Mouse (Mus musculus) midbrain, embryonic 11.5 days (tissue): ENCODE measurements at regions not wholly inside any gene's neighbourhood (a gene's known extent, or its start where the extent isn't known, plus 50 kb on each side); places are given as distances from the start of the nearest gene placed in this dataset.

Source experiments
- ATAC-seq: fragments of 200-750 bp; cut with Nextera tagmentation; 2 replicates; pipeline ENCODE4 v1.8.0; 2017; ENCODE audit warnings: moderate TSS enrichment, moderate library complexity; ENCODE audit not compliant: low FRiP score
- DNase-seq: peaks from one replicate; pipeline ENCODE4 v3.0.0; 2015; ENCODE audit warnings: low spot score; ENCODE audit errors: missing footprints
- H3K27ac ChIP-seq: fragments of 300-500 bp; sonication (generic); 2 replicates; pipeline ENCODE4 v1.5.1; 2014; ENCODE audit warnings: low read depth, low read length
- H3K27me3 ChIP-seq: fragments of 300-500 bp; sonication (generic); 2 replicates; pipeline ENCODE4 v1.6.1; 2014; ENCODE audit warnings: mild to moderate bottlenecking, low read length, moderate library complexity, mixed read lengths; ENCODE audit not compliant: control insufficient read depth, insufficient read depth
- H3K36me3 ChIP-seq: fragments of 300-500 bp; sonication (generic); 2 replicates; pipeline ENCODE4 v1.6.1; 2014; ENCODE audit warnings: mild to moderate bottlenecking, low read length, moderate library complexity, mixed read lengths; ENCODE audit not compliant: control insufficient read depth, insufficient read depth
- H3K4me1 ChIP-seq: fragments of 300-500 bp; sonication (generic); 2 replicates; pipeline ENCODE4 v1.6.1; 2014; ENCODE audit warnings: low read length; ENCODE audit not compliant: control insufficient read depth, insufficient read depth
- H3K4me2 ChIP-seq: fragments of 300-500 bp; sonication (generic); 2 replicates; pipeline ENCODE4 v1.6.1; 2014; ENCODE audit warnings: mild to moderate bottlenecking, moderate library complexity
- H3K4me3 ChIP-seq: fragments of 300-500 bp; sonication (generic); 2 replicates; pipeline ENCODE4 v1.5.1; 2014; ENCODE audit warnings: low read depth, low read length
- H3K9ac ChIP-seq: fragments of 300-500 bp; sonication (generic); 2 replicates; pipeline ENCODE4 v1.6.1; 2014; ENCODE audit warnings: low read length
- H3K9me3 ChIP-seq: fragments of 300-500 bp; sonication (generic); 2 replicates; pipeline ENCODE4 v1.6.1; 2016; ENCODE audit warnings: low read length; ENCODE audit not compliant: control insufficient read depth
- WGBS: fragments of 180-500 bp; shearing (Covaris S2); extraction: QIAGEN DNeasy Blood & Tissue Kit; methylation state at CpG from one replicate; pipeline ENCODE4 v1.1.7; 2014; 5-methylcytosine and 5-hydroxymethylcytosine counted together

DNA sequence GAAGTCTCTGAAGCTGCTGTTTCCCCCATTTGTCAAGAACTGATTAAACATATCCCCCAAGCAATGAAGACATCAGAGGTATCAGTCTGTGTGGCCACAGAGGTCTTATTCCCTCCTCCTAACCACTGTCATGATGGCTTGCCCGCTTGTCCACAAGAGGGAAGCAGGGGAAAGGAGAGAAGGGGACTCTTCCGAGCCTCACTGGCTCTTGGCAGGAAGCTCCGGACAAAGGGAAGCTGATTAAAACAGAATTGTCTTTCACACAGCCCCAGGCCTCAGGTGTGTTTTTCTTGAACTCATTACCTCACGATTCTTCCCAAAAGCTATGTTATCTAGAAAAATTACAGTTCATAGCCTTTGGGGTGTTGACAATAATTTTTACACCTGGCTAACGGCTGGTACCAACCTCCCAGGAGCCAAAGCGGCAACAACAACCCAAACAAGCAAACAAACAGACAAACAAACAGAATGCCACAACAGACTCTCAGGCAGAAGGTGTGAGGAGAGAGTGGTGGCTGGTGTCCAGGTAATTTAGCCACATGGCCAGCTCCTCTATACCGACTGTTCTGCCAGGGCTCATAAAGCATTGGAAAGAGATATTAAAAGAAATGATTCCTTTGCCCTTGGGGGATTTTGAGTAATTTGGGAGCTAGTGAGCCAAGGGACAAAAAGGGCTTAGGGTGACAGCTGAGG lies 68.9 kb upstream of the Tmem178 start:
- Histone ChIP-seq H3K27ac (no peak overlapping the region), H3K9me3 (no peaks in the 10 kb centered on the region), H3K27me3 (no peaks in the 10 kb centered on the region), H3K9ac (no peak overlapping the region), H3K4me2 (no peak overlapping the region), H3K4me1 (no peaks in the 10 kb centered on the region), H3K4me3 (no peak overlapping the region), H3K36me3 (no peaks in the 10 kb centered on the region)
- 53% methylated on average over 7 of the region's 7 CpGs for WGBS
- 0 out of 2 replicates have a peak, but pooled peaks have one; percentile 38 for ATAC-seq
- peak; percentile 57 for DNase-seq

DNA sequence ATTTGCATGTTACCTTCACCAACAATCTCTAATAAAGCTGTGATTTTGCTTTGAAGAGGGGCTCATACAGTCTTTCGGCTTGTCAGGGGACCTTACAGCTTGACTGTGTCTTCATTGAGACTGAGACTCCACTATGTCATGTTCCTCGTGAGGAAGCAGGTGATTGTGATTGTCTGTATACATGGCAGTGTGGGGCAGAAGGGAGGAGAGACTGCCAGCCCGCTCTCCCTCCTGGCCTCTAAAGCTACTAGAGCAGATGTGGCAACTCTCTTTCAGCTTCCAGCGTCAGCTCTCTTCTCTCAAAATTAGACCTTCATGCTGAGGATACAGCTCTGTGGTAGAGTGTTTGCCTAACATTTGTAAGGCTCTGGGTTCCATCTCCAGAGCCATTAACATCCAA lies 73.5 kb upstream of the Tmem178 start:
- DNase-seq (no peak), ATAC-seq (no peak)
- Histone ChIP-seq H3K9ac (no peak overlapping the region), H3K9me3 (no peaks in the 10 kb centered on the region), H3K27ac (no peak overlapping the region), H3K4me3 (no peak overlapping the region), H3K36me3 (no peaks in the 10 kb centered on the region), H3K4me1 (no peaks in the 10 kb centered on the region), H3K4me2 (no peak overlapping the region), H3K27me3 (no peaks in the 10 kb centered on the region)
- 82% methylated on average over 4 of the region's 4 CpGs for WGBS

DNA sequence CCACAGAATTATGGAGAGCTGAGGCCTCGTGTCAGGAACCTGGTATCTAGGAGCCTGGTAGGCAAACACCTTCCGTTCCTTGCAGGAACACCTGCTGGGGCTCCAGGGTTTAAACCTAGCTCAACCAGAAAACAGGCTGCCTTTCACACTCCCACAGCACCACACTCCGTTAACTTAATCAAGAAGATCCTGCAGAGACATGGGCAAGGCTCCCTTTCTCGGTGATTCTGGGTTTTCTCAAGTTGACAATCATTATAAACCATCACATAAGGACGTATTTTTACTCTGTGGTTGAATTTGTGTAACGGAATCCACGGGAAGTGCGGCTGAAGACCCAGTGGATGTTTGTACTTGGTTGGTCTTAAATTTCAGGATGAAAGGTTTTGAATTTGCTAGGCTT lies 82.1 kb upstream of the Tmem178 start:
- ATAC-seq (no peak), DNase-seq (peak; percentile 62)
- Histone ChIP-seq H3K9ac (no peak overlapping the region), H3K4me2 (no peak overlapping the region), H3K27me3 (no peaks in the 10 kb centered on the region), H3K4me3 (no peak overlapping the region), H3K4me1 (no peaks in the 10 kb centered on the region), H3K27ac (no peak overlapping the region), H3K36me3 (no peaks in the 10 kb centered on the region), H3K9me3 (no peaks in the 10 kb centered on the region)
- WGBS, result 83% methylated on average over 8 of the region's 8 CpGs

DNA sequence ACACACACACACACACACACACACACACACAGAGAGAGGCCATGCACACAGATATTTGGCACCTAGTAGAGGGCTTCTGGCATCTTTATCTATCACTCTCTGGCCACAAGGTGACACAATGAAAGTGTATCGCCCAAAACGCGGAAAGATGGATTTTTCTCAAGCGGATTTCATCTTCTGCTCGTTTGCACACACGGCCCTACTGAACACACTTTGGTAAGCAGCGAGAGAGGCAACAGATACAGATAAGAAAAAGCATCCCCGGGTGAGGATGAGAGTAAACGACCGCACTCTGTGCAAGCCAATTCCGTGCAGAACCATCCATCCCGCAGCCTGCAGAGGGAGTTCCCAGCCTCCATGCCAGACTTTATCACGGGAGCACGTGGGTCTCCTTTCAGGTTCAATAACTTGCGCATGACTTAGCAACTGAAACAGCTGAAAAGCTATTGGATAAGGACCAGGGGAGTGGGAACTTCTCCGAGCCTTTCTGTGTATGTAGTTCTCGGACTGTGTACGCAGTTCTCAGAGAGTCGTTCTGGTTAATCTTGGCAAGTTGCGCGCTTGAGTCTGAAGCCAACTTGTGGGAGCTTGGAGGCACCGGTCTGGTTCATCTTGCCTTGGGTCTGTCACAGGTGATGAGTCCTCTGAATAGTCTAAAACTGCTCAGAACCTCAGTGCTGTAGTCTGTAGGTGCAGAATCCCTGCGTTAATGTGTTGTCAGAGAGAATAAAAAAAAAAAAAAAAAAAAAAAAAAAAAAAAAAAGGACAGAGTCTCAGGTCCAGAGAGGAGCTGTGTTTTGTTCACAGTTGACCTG lies 97.2 kb upstream of the Tmem178 start:
- H3K9me3 ChIP-seq, result no peaks in the 10 kb centered on the region
- no peak overlapping the region for H3K9ac ChIP-seq
- ATAC-seq (peak; percentile 46; the same call in 1 of the 2 replicates), DNase-seq (peak; percentile 86)
- H3K4me3 ChIP-seq, result no peak overlapping the region
- no peaks in the 10 kb centered on the region for H3K27me3 ChIP-seq
- no peak overlapping the region for H3K4me2 ChIP-seq
- no peaks in the 10 kb centered on the region for H3K36me3 ChIP-seq
- 75% methylated on average over 23 of the region's 23 CpGs for WGBS
- H3K27ac ChIP-seq, result no peak overlapping the region
- H3K4me1 ChIP-seq, result no peaks in the 10 kb centered on the region

DNA sequence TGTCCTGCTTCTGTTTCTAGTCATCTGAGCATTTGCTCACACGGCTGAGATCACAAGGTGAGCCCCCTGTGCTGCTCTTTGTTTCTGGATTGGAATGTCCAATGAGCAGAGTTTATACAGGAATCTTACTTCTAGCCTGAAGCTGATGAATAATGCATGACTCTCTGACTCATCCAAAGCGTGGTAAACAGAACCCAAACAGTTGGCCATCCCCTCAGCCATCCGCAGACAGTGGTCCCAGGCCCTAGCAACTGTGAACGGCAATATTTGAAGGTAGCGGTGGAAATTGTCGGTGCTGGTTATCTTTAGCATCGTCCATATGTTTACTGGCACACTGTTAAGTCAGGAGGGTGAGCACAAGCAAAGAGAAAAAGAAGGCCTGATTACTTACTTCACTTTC lies 99.1 kb upstream of the Tmem178 start:
- H3K4me3 ChIP-seq, result no peak overlapping the region
- ATAC-seq (peak; percentile 76), DNase-seq (peak; percentile 85)
- H3K27ac ChIP-seq, result no peak overlapping the region
- H3K9ac ChIP-seq, result no peak overlapping the region
- no peaks in the 10 kb centered on the region for H3K36me3 ChIP-seq
- no peaks in the 10 kb centered on the region for H3K9me3 ChIP-seq
- no peaks in the 10 kb centered on the region for H3K27me3 ChIP-seq
- no peaks in the 10 kb centered on the region for H3K4me1 ChIP-seq
- 65% methylated on average over 7 of the region's 7 CpGs for WGBS
- no peak overlapping the region for H3K4me2 ChIP-seq

DNA sequence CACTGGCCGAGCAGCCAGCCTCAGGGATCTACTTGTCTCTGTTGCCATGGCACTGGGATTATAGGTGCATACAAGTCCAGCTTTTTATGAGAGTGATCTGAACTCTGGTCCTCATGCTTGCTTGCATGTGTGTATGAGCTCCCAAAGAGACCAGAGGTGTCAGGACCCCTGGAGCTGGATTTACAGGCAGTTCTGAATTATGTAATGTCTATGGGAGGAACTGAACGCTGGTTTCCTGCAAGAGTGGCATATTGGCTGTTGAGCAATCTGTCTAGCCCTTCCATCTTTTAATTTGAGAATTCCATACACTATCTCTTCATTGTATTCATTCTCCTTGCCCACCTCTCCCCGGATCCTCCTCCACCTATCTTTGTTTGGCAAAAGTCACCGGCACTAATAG lies 102.5 kb upstream of the Tmem178 start:
- WGBS, result 83% methylated on average over 4 of the region's 4 CpGs
- H3K27me3 ChIP-seq, result no peaks in the 10 kb centered on the region
- DNase-seq (no peak), ATAC-seq (no peak)
- no peak overlapping the region for H3K4me2 ChIP-seq
- H3K4me3 ChIP-seq, result no peak overlapping the region
- H3K9me3 ChIP-seq, result no peaks in the 10 kb centered on the region
- no peak overlapping the region for H3K9ac ChIP-seq
- H3K36me3 ChIP-seq, result no peaks in the 10 kb centered on the region
- no peak overlapping the region for H3K27ac ChIP-seq
- no peaks in the 10 kb centered on the region for H3K4me1 ChIP-seq

DNA sequence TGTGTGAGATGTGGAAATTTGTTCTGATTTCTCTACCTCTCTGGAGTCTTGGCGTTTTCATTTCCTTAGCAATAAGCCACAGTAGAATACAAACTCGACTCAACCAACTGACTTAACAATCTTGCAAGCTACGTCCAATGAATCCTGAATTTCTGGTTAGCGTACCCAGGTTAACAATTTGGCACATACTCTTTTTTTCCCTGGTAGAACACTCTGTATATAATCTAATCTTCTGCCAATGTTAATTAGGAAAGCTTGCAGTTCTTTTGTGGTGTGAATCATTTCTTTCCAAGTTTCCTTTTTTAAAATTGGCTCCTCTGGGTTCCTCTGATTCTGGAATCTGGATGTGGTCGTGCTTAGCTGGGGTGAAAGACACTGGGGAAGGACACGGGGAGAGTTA lies 103.5 kb upstream of the Tmem178 start:
- Histone ChIP-seq H3K9ac (no peak overlapping the region), H3K9me3 (no peaks in the 10 kb centered on the region), H3K4me1 (no peaks in the 10 kb centered on the region), H3K27me3 (no peaks in the 10 kb centered on the region), H3K36me3 (no peaks in the 10 kb centered on the region), H3K4me3 (no peak overlapping the region), H3K27ac (no peak overlapping the region), H3K4me2 (no peak overlapping the region)
- ATAC-seq (no peak), DNase-seq (no peak)
- WGBS, result 88% methylated on average over 6 of the region's 6 CpGs

DNA sequence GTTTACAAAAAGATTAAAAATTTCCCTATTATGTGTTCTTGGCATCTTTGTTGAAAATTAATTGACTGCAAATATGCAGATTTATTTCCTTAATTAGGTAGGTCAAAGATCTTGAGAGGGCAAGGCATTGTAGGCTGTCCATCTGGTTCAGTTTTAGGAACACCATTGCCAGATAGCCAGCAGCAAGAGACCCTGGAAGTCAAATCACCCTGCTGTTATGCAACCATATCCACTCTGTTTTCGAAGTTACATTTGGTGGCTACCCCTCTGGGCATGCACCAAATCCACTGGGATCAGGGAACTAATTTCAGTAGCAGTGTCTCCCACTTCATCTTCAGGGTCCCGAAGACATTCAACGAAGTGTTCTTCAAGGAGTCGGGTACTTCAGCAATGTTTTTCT lies 104.0 kb upstream of the Tmem178 start:
- Histone ChIP-seq H3K27ac (no peak overlapping the region), H3K4me2 (no peak overlapping the region), H3K36me3 (no peaks in the 10 kb centered on the region), H3K9me3 (no peaks in the 10 kb centered on the region), H3K4me3 (no peak overlapping the region), H3K9ac (no peak overlapping the region), H3K4me1 (no peaks in the 10 kb centered on the region), H3K27me3 (no peaks in the 10 kb centered on the region)
- 95% methylated on average over 4 of the region's 4 CpGs for whole genome bisulfite sequencing
- DNase-seq, result no peak
- no peak for ATAC-seq

DNA sequence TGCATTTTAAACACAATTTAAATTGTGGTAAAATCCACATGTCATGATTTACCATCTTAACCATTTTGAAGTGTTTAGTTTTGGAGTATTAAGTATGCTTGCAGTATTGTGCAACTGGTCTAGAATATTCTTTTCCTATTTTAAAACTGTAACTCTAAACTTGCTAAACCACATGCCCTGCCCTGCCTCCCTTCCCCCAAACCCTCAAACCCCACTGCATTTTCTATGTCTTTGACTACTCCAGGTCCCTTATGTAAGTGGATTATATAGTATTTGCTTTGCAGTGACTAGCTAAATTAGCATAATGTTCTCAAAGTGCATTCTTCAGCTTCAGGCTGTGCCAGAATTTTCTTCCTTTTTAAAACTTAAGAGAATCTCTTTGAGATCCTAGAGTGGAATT lies 106.4 kb upstream of the Map4k3 start:
- no peak overlapping the region for H3K4me2 ChIP-seq
- peak; percentile 44 for DNase-seq
- no peaks in the 10 kb centered on the region for H3K4me1 ChIP-seq
- H3K36me3 ChIP-seq, result no peaks in the 10 kb centered on the region
- H3K27ac ChIP-seq, result no peak overlapping the region
- no peaks in the 10 kb centered on the region for H3K27me3 ChIP-seq
- no peak for ATAC-seq
- no peak overlapping the region for H3K9ac ChIP-seq
- no peaks in the 10 kb centered on the region for H3K9me3 ChIP-seq
- H3K4me3 ChIP-seq, result no peak overlapping the region
